Mouse (Mus musculus) layer of hippocampus, adult 9-11 months (tissue): Measurements from ENCODE around the gene Nudt19.
A peak's percentile ranks its signal among the peaks of the same experiment; 100 is the strongest.
"Not testable (repeated sequence)": the region's sequence is repeated elsewhere in the genome, so short reads cannot be mapped to it uniquely, and the experiment has no call there.

Experiments used
- DNase-seq: peaks from one replicate; pipeline ENCODE4 v3.0.0; 2022

The Nudt19 gene

DNA sequence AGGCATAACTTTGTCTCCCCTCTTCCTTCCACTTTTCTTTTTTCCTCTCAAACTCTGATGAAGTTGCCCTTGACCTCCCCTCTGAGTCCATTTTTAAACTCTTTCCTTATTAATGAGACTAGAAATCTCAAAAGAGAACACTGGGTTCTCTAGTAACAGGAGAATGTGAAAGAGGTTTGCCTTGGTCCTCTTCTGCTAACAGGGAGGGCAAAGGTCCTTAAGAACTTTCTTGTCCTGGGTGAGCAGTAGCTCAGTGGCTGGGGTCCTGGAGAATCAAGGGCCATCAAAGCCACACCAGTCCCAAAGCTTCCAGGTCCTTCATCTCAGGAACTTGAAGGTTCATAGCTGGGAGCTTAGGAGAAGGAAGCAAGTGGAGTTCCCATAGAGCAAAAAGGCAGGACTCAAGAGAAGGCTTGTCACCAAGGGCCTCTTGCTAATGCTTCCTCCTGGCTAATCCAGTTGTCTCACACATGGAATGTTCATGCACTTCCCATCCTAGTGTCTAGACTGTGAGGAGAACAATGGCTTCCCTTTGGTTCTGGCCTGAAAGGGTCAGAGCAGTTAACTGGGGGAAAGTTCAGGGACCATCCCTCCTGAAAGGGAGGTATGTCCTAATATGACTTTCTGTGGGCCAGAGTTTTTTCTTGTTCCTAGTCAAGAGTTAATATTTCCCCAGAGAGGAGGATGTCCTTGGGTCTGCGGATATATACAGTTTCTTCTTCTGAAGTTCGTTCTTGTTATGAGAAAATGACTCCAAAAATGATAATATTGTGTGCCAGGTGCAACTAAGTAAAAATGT is 8.2 kb upstream of the Nudt19 start:
- DNase-seq = no peak

- no peak for DNase-seq
Observed at GRCm38 (mm10) chr7:35563071-35563470, 7.0 kb upstream of the Nudt19 start.

GRCm38 (mm10) chr7:35559838-35560237 is 3.7 kb upstream of the Nudt19 start:
- no peak for DNase-seq

DNA sequence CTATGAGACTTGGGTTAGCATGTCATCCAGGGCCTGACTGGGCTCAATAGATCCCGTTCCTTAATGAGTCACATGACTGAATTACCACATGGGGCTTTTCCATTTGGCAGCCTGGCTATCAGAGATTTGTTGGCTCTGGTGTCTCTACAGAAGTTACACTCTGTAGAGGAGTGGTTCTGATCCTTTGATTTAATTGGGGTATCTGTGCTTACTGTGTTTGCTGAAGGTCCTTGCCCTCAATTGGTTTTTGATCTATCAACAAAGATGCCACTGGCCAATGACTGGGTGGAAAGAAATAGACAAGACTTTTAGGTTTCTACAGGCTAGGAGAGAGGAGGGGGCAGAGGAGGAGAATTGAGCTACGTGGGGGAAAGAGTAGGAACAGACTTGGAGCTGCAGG is 2.6 kb upstream of the Nudt19 start:
- no peak for DNase-seq

- no peak for DNase-seq
Observed at GRCm38 (mm10) chr7:35557577-35557976, 1.5 kb upstream of the Nudt19 start.

DNA sequence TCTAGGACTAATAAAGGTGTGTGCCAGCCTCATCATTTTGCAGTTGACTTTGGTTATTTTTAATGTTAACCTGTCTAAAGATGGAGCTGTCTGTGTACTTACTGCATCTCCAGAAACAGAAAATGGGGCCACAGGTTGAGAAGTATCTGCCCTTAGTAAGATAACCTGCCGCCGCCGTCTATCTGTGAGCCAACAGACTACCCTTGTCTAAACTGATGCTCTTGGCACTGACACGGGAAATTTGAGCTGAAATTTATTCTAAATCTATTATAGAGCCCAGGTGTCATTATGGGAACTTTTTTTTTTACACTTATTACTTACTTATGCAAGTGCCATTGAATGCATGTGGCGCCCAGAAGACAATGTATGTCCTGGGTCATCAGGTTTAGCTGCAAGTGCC is 801 bp upstream of the Nudt19 start:
- DNase-seq = no peak

- DNase-seq = peak; percentile 91
Observed at GRCm38 (mm10) chr7:35555224-35556204, 590 bp downstream of the Nudt19 start.

- DNase-seq = peak; percentile 28
Observed at GRCm38 (mm10) chr7:35554605-35555175, 1.4 kb downstream of the Nudt19 start.

- DNase-seq = peak; percentile 38
Observed at GRCm38 (mm10) chr7:35553751-35554604, 2.1 kb downstream of the Nudt19 start.

DNA sequence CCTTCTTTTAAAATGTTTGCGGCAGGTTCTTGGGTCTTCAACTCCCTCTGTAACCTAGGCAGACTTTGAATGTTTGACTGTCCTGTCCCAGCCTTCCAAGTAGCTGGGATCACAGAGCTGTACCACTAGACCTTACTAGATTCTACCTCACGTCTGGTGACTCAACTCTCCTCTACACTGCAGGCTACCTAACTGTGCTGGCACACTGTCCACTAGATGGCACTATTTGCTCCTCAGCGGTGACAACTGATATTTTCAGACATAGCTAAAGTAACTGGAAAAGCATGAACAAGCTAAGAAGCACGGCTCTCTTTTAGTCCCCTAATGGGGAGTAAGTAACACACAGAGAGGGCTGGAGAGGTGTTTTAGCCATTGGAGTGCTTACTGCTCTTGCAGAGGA is 10.2 kb downstream of the Nudt19 start:
- DNase-seq = peak; percentile 22

DNA sequence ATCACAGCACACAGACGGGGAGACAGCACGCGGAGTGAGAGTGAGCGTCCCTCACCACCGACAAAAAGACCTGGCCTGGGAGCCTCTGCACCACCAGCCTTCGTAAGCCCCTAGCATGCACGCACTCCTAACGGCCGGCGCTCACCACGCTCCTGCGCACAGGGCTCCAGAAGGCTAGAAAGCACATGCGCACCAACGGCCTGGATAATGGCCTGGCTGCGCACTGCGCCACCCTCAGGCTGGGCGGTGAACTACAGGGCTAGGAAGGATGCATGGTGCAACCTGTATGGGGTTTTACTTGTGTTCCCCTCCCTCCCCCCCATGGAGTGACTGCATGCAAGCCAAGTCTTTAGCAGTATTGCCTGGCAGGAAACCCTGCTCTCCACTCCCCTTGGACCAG is 18.5 kb downstream of the Nudt19 start, which contains the start of gene Tdrd12:
Gene Tdrd12, minus strand, starts transcription at position 184 of the 400 bp plus-strand sequence.
- no peak for DNase-seq

DNA sequence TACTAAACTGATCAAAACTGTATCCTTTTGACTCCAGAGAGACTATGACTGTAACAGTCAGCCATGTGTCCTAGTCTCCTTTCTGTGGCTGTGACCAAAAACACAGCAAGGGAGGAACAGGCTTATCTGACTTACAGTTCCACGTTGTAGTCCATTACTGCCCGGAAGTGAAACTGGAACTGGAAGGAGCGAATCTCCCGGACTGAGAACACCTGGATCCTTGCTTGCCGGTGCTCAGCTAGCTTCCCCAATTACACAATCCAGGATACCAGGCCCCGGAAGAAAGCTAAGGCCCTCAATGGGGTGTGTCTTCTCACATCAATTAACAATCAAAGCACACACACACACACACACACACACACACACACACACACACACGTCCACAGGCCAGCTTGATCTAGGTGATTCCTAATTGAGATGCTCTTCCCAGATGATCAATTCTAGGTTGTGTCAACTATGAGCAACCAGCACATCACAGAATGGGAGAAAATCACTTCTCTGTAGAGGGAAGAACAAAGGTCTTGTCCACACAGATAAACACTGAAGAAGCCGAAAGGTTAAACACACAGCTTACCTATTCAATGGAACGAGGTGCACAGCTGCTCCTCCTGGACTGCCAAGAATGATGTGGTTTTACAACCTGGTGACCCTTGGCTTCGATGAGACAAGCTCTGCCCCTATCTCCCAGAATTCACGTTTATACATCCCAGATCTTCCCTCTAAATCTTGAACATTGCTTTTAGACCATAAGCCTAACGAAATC is 20.2 kb downstream of the Nudt19 start:
- no peak for DNase-seq

GRCm38 (mm10) chr7:35530544-35530943 is 25.6 kb downstream of the Nudt19 start:
- DNase-seq = not testable (repeated sequence)

DNA sequence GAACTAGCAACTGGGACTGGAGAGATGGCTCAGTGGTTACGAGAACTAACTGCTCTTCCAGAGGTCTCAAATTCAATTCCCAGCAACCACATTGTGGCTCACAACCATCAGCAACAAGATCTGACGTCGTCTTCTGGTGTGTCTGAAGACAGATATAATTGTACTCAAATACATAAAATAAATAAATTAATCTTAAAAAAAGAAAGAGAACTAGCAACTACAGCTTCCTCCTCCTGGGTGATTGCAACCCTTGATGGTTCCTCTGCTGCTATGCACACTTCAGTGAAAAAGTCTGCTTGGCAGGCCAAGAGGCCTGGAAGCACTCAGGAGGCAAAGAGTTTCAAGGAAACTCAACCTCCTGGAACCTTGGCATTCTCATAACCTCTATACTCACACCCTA is 26.1 kb downstream of the Nudt19 start:
- no peak for DNase-seq

GRCm38 (mm10) chr7:35526795-35527194 is 29.3 kb downstream of the Nudt19 start:
- DNase-seq = no peak

DNA sequence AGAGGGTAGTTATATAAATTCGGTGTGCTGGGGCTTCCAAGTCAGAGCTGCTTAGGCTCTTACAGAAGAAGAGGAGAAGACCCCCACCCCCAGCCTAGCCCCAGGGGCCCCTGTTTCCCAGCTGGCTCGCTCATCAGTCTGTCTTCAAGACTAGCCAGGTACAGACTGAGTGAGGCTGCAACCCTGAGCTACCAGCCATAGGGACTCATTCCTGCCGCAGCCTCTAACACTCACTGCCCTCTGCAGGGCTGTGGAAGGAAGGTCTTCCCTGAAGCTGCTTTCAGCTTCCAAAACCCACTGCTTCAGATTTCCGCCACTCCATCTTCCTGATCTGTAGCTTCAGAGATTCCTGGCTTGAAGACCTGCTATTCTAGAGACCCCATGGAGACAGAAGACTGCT is 54.1 kb downstream of the Nudt19 start:
- DNase-seq = no peak

- peak; percentile 25 for DNase-seq
Observed at GRCm38 (mm10) chr7:35497516-35497915, 58.6 kb downstream of the Nudt19 start.
